In the genomic region with DNA sequence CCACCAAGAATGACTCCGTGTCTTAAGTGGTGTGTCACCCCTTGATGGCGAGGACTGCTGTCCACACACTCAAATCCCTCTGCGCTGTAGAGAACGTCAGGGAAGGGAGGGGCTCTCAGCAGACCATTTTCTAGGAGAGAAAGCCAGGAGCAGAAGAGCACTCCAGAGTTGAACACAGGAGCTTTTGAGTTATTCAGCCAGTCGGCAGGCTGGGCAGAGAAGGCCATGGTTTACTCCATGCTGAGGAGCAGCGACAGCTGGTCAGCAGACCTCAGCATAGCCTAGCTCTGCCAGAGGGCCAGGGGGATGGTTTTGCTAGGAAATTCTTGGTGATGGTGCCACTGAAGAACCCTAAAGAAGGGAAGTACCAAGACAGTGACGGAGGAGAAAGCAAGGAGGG, we compare ENCODE assay signal across 20 mouse cellular contexts.
DNase-seq lines count a peak whose midpoint lies in the region; ATAC-seq and TF ChIP-seq lines count a peak whose summit lies in the region.
"Had no signal": no experiment of that assay in that cellular context is flagged by ENCODE, and none has a peak within 500 bp of the region (broad histone marks: within the 10 kb centered on the region; RNA-seq: fewer than 3 reads in every experiment).

No protein-coding gene starts in this region.

- no peak overlapping the region for H3K27ac ChIP-seq in embryonic facial prominence, embryonic 14.5 days (replicated peaks; ENCODE audit: low read depth, low read length)
- H3K27ac ChIP-seq in embryonic facial prominence, embryonic 10.5 days (replicated peaks) = no peak overlapping the region; the same call in 1 of the 2 replicates
- H3K27ac ChIP-seq in midbrain, embryonic 13.5 days = peak overlapping the region; percentile 20; the same call in 1 of the 2 replicates
- H3K27ac ChIP-seq in midbrain, embryonic 11.5 days (ENCODE audit: low read depth, low read length) = no peak overlapping the region
- peak overlapping the region; percentile 55 for H3K27ac ChIP-seq in hindbrain, embryonic 14.5 days
- H3K27ac ChIP-seq in hindbrain, postnatal 0 days = peak overlapping the region; percentile 37
- H3K27ac ChIP-seq: embryonic facial prominence, embryonic 12.5 days; forebrain, embryonic 12.5 days; heart, embryonic 15.5 days had no signal

- 0 out of 2 replicates have a peak, but pooled peaks cover 4% of the 10 kb centered on the region for H3K4me1 ChIP-seq in embryonic facial prominence, embryonic 14.5 days (ENCODE audit: control insufficient read depth, insufficient read depth, low read length)
- peaks cover 24% of the 10 kb centered on the region for H3K4me1 ChIP-seq in embryonic facial prominence, embryonic 10.5 days
- peaks cover 36% of the 10 kb centered on the region for H3K4me1 ChIP-seq in midbrain, embryonic 13.5 days (replicated peaks)
- no peaks in the 10 kb centered on the region for H3K4me1 ChIP-seq in midbrain, embryonic 11.5 days (ENCODE audit: control insufficient read depth, insufficient read depth, low read length)
- peaks cover 10% of the 10 kb centered on the region; the same call in 1 of the 2 replicates for H3K4me1 ChIP-seq in hindbrain, embryonic 14.5 days (replicated peaks; ENCODE audit: control insufficient read depth, insufficient read depth, low read length)
- H3K4me1 ChIP-seq in hindbrain, postnatal 0 days (ENCODE audit: insufficient read depth, low read length) = peaks cover 16% of the 10 kb centered on the region
- H3K4me1 ChIP-seq: embryonic facial prominence, embryonic 12.5 days; heart, embryonic 15.5 days had no signal

- no peak overlapping the region for H3K9ac ChIP-seq in embryonic facial prominence, embryonic 14.5 days (ENCODE audit: low read depth, low read length)
- H3K9ac ChIP-seq in midbrain, embryonic 13.5 days (replicated peaks) = no peak overlapping the region
- H3K9ac ChIP-seq in midbrain, embryonic 11.5 days (ENCODE audit: low read length) = no peak overlapping the region
- H3K9ac ChIP-seq in hindbrain, embryonic 14.5 days = no peak overlapping the region
- no peak overlapping the region for H3K9ac ChIP-seq in hindbrain, postnatal 0 days (replicated peaks; ENCODE audit: low read length)
- H3K9ac ChIP-seq: embryonic facial prominence, embryonic 12.5 days; forebrain, embryonic 12.5 days; heart, embryonic 15.5 days had no signal

- no peak for ATAC-seq in embryonic facial prominence, embryonic 14.5 days (ENCODE audit: low read depth)
- no peak for ATAC-seq in midbrain, embryonic 13.5 days
- ATAC-seq in midbrain, embryonic 11.5 days (ENCODE audit: low FRiP score) = no peak
- ATAC-seq in hindbrain, embryonic 14.5 days (ENCODE audit: low FRiP score) = no peak
- ATAC-seq in hindbrain, postnatal 0 days = no peak; the same call in 1 of the 2 replicates
- ATAC-seq: forebrain, embryonic 16.5 days had no signal

- WGBS in embryonic facial prominence, embryonic 14.5 days = 71% methylated on average over 7 of the region's 7 CpGs
- WGBS in embryonic facial prominence, embryonic 10.5 days = 79% methylated on average over 7 of the region's 7 CpGs
- WGBS in midbrain, embryonic 13.5 days = 75% methylated on average over 7 of the region's 7 CpGs
- WGBS in midbrain, embryonic 11.5 days = 81% methylated on average over 7 of the region's 7 CpGs
- 73% methylated on average over 7 of the region's 7 CpGs for WGBS in hindbrain, embryonic 14.5 days
- 58% methylated on average over 7 of the region's 7 CpGs for WGBS in hindbrain, postnatal 0 days

- no peaks in the 10 kb centered on the region for H3K36me3 ChIP-seq in embryonic facial prominence, embryonic 14.5 days (ENCODE audit: control insufficient read depth, insufficient read depth, low read length)
- H3K36me3 ChIP-seq in embryonic facial prominence, embryonic 10.5 days (replicated peaks) = no peaks in the 10 kb centered on the region
- H3K36me3 ChIP-seq in midbrain, embryonic 13.5 days = no peaks in the 10 kb centered on the region
- no peaks in the 10 kb centered on the region for H3K36me3 ChIP-seq in midbrain, embryonic 11.5 days (ENCODE audit: control insufficient read depth, insufficient read depth, low read length)
- no peaks in the 10 kb centered on the region for H3K36me3 ChIP-seq in hindbrain, embryonic 14.5 days (replicated peaks; ENCODE audit: control insufficient read depth, insufficient read depth)
- no peaks in the 10 kb centered on the region for H3K36me3 ChIP-seq in hindbrain, postnatal 0 days (ENCODE audit: insufficient read depth, low read length)
- H3K36me3 ChIP-seq: embryonic facial prominence, embryonic 12.5 days; forebrain, embryonic 12.5 days; heart, embryonic 15.5 days had no signal

- DNase-seq in embryonic facial prominence, embryonic 14.5 days (ENCODE audit: low spot score) = peak; percentile 13
- no peak for DNase-seq in embryonic facial prominence, embryonic 10.5 days (ENCODE audit: low spot score)
- no peak for DNase-seq in midbrain, embryonic 11.5 days (ENCODE audit: low spot score, missing footprints)
- DNase-seq in hindbrain, embryonic 14.5 days (ENCODE audit: low spot score) = no peak
- DNase-seq in hindbrain, postnatal 0 days (ENCODE audit: low spot score) = peak; percentile 29
- no peak for DNase-seq in natural killer cell, adult 2 months (ENCODE audit: low spot score in 2 of 2)
- DNase-seq in urinary bladder, postnatal 25 days (ENCODE audit: low spot score) = no peak
- DNase-seq: adrenal gland, postnatal 10 days; cerebellum, adult 11-12 months; cerebellum, adult 9-11 months; embryo, embryonic 11 days; gastrocnemius, postnatal 10 days; heart, adult 18-20 months; heart, postnatal 14 days had no signal

- H3K27me3 ChIP-seq in embryonic facial prominence, embryonic 14.5 days (replicated peaks; ENCODE audit: control insufficient read depth, insufficient read depth, low read length) = no peaks in the 10 kb centered on the region
- H3K27me3 ChIP-seq in embryonic facial prominence, embryonic 10.5 days (replicated peaks; ENCODE audit: low read depth, poor library complexity, severe bottlenecking) = 0 out of 2 replicates have a peak, but pooled peaks cover 5% of the 10 kb centered on the region
- no peaks in the 10 kb centered on the region for H3K27me3 ChIP-seq in midbrain, embryonic 13.5 days
- H3K27me3 ChIP-seq in midbrain, embryonic 11.5 days (ENCODE audit: control insufficient read depth, insufficient read depth, low read length) = no peaks in the 10 kb centered on the region
- H3K27me3 ChIP-seq in hindbrain, embryonic 14.5 days (ENCODE audit: control insufficient read depth, insufficient read depth, low read length) = no peaks in the 10 kb centered on the region
- no peaks in the 10 kb centered on the region for H3K27me3 ChIP-seq in hindbrain, postnatal 0 days (ENCODE audit: insufficient read depth, low read length)
- H3K27me3 ChIP-seq: embryonic facial prominence, embryonic 12.5 days; forebrain, embryonic 12.5 days; heart, embryonic 15.5 days had no signal

- H3K4me2 ChIP-seq in embryonic facial prominence, embryonic 14.5 days (ENCODE audit: low read depth, low read length) = no peak overlapping the region
- no peak overlapping the region for H3K4me2 ChIP-seq in midbrain, embryonic 13.5 days (replicated peaks)
- no peak overlapping the region for H3K4me2 ChIP-seq in midbrain, embryonic 11.5 days
- no peak overlapping the region for H3K4me2 ChIP-seq in hindbrain, embryonic 14.5 days (replicated peaks)
- H3K4me2 ChIP-seq in hindbrain, postnatal 0 days (ENCODE audit: low read depth, low read length) = no peak overlapping the region
- H3K4me2 ChIP-seq: embryonic facial prominence, embryonic 12.5 days; forebrain, embryonic 12.5 days; heart, embryonic 11.5 days; heart, embryonic 15.5 days had no signal

- 0 out of 2 replicates have a peak, but pooled peaks cover 4% of the 10 kb centered on the region for H3K9me3 ChIP-seq in embryonic facial prominence, embryonic 14.5 days (ENCODE audit: control insufficient read depth, low read length)
- H3K9me3 ChIP-seq in embryonic facial prominence, embryonic 10.5 days = no peaks in the 10 kb centered on the region
- peaks cover 2% of the 10 kb centered on the region; the same call in 1 of the 2 replicates for H3K9me3 ChIP-seq in midbrain, embryonic 13.5 days
- H3K9me3 ChIP-seq in midbrain, embryonic 11.5 days (ENCODE audit: control insufficient read depth, low read length) = no peaks in the 10 kb centered on the region
- peaks cover 13% of the 10 kb centered on the region; the same call in 1 of the 2 replicates for H3K9me3 ChIP-seq in hindbrain, embryonic 14.5 days (ENCODE audit: control insufficient read depth, low read length)
- H3K9me3 ChIP-seq in hindbrain, postnatal 0 days (ENCODE audit: low read length) = no peaks in the 10 kb centered on the region
- H3K9me3 ChIP-seq: embryonic facial prominence, embryonic 12.5 days; forebrain, embryonic 12.5 days; heart, embryonic 15.5 days had no signal

- no peak overlapping the region for H3K4me3 ChIP-seq in embryonic facial prominence, embryonic 14.5 days (ENCODE audit: low read depth, low read length)
- H3K4me3 ChIP-seq in embryonic facial prominence, embryonic 10.5 days = no peak overlapping the region
- H3K4me3 ChIP-seq in midbrain, embryonic 13.5 days (replicated peaks) = no peak overlapping the region
- H3K4me3 ChIP-seq in midbrain, embryonic 11.5 days (ENCODE audit: low read depth, low read length) = no peak overlapping the region
- H3K4me3 ChIP-seq in hindbrain, embryonic 14.5 days (replicated peaks; ENCODE audit: low read length) = no peak overlapping the region
- no peak overlapping the region for H3K4me3 ChIP-seq in hindbrain, postnatal 0 days (ENCODE audit: low read length)
- H3K4me3 ChIP-seq: embryonic facial prominence, embryonic 12.5 days; forebrain, embryonic 12.5 days; heart, embryonic 15.5 days had no signal

- TF ChIP-seq CTCF in hindbrain, postnatal 0 days (IDR thresholded peaks at IDR 0.05; ENCODE audit: low read depth) = no peak

Comparison
In these comparisons a context has a peak if more than half of its experiments do, and no peak if none do; other contexts are left out.
1. DNase-seq: peak in embryonic facial prominence, embryonic 14.5 days (single experiment) and hindbrain, postnatal 0 days (single experiment); none in embryonic facial prominence, embryonic 10.5 days (single experiment), midbrain, embryonic 11.5 days (single experiment), hindbrain, embryonic 14.5 days (single experiment), natural killer cell, adult 2 months (0 of 2) and urinary bladder, postnatal 25 days (single experiment).
2. H3K27ac ChIP-seq: peak in midbrain, embryonic 13.5 days (single experiment), hindbrain, embryonic 14.5 days (single experiment) and hindbrain, postnatal 0 days (single experiment); none in embryonic facial prominence, embryonic 14.5 days (single experiment), embryonic facial prominence, embryonic 10.5 days (single experiment) and midbrain, embryonic 11.5 days (single experiment).